11 mouse cellular contexts compared by ENCODE assay signal in the genomic region with DNA sequence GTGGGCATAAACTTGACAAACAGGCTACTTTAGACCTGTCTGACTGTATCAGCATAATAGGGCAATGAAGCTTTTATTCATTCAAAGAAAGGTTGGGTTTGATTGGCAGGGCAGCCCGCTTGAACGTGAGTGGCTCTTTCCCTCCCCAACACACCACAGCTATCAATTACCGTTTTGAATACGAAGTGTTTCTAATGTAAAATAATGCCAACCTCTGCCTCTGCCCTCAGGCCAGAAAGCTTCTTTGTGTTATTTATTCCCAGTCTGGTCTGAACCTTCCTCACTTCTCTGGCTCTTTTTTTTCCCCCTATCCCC.
A peak's percentile ranks its signal among the peaks of the same experiment; 100 is the strongest.
DNase-seq lines count a peak whose midpoint lies in the region; ATAC-seq lines count a peak whose summit lies in the region.
"Had no signal": no experiment of that assay in that cellular context is flagged by ENCODE, and none has a peak within 500 bp of the region (broad histone marks: within the 10 kb centered on the region; RNA-seq: fewer than 3 reads in every experiment).

No protein-coding gene starts in this region.

- ATAC-seq in heart, embryonic 13.5 days (ENCODE audit: extremely low read depth, insufficient number of reproducible peaks, low FRiP score, low TSS enrichment) = no peak
- 0 out of 2 replicates have a peak, but pooled peaks have one; percentile 33 for ATAC-seq in forebrain, embryonic 11.5 days (replicated peaks; ENCODE audit: low FRiP score)
- no peak for ATAC-seq in limb, embryonic 11.5 days (ENCODE audit: insufficient number of reproducible peaks, low FRiP score, low TSS enrichment, low read depth)
- ATAC-seq in neural tube, embryonic 13.5 days (ENCODE audit: low read depth) = peak; percentile 40; the same call in 1 of the 2 replicates
- ATAC-seq: inflammation-experienced regulatory T-cells, adult 6 months; Patski had no signal

- no peaks in the 10 kb centered on the region for H3K9me3 ChIP-seq in heart, embryonic 13.5 days
- no peaks in the 10 kb centered on the region for H3K9me3 ChIP-seq in forebrain, embryonic 11.5 days (ENCODE audit: control insufficient read depth, low read length)
- H3K9me3 ChIP-seq in limb, embryonic 11.5 days (ENCODE audit: control insufficient read depth, low read length) = no peaks in the 10 kb centered on the region
- H3K9me3 ChIP-seq in neural tube, embryonic 13.5 days = no peaks in the 10 kb centered on the region

- H3K9ac ChIP-seq in heart, embryonic 13.5 days = no peak overlapping the region
- H3K9ac ChIP-seq in forebrain, embryonic 11.5 days (ENCODE audit: low read length) = no peak overlapping the region
- H3K9ac ChIP-seq in limb, embryonic 11.5 days (ENCODE audit: low read length) = no peak overlapping the region
- peak overlapping the region; percentile 58 for H3K9ac ChIP-seq in neural tube, embryonic 13.5 days

- H3K27me3 ChIP-seq in heart, embryonic 13.5 days (replicated peaks) = peaks cover 21% of the 10 kb centered on the region
- H3K27me3 ChIP-seq in forebrain, embryonic 11.5 days (ENCODE audit: control insufficient read depth, insufficient read depth, low read length) = peaks cover 14% of the 10 kb centered on the region
- no peaks in the 10 kb centered on the region for H3K27me3 ChIP-seq in limb, embryonic 11.5 days (ENCODE audit: control insufficient read depth, insufficient read depth, low read length)
- no peaks in the 10 kb centered on the region for H3K27me3 ChIP-seq in neural tube, embryonic 13.5 days
- H3K27me3 ChIP-seq: Patski had no signal

- H3K36me3 ChIP-seq in heart, embryonic 13.5 days = no peaks in the 10 kb centered on the region
- H3K36me3 ChIP-seq in forebrain, embryonic 11.5 days (ENCODE audit: control insufficient read depth, insufficient read depth, low read length) = no peaks in the 10 kb centered on the region
- H3K36me3 ChIP-seq in limb, embryonic 11.5 days (ENCODE audit: control insufficient read depth, insufficient read depth, low read length) = no peaks in the 10 kb centered on the region
- H3K36me3 ChIP-seq in neural tube, embryonic 13.5 days = no peaks in the 10 kb centered on the region

- H3K4me1 ChIP-seq in heart, embryonic 13.5 days = peaks cover 18% of the 10 kb centered on the region
- H3K4me1 ChIP-seq in forebrain, embryonic 11.5 days (replicated peaks; ENCODE audit: control insufficient read depth, insufficient read depth, low read length) = peaks cover 6% of the 10 kb centered on the region
- H3K4me1 ChIP-seq in limb, embryonic 11.5 days (ENCODE audit: control insufficient read depth, insufficient read depth, low read length) = peaks cover 8% of the 10 kb centered on the region; the same call in 1 of the 2 replicates
- peaks cover 73% of the 10 kb centered on the region for H3K4me1 ChIP-seq in neural tube, embryonic 13.5 days (replicated peaks)

- WGBS in heart, embryonic 13.5 days = 32% methylated on average over 4 of the region's 4 CpGs
- under 1% methylated on average over 4 of the region's 4 CpGs for WGBS in forebrain, embryonic 11.5 days
- WGBS in limb, embryonic 11.5 days = 5% methylated on average over 4 of the region's 4 CpGs
- WGBS in neural tube, embryonic 13.5 days = 2% methylated on average over 4 of the region's 4 CpGs

- peak overlapping the region; percentile 29; the same call in 1 of the 2 replicates for H3K4me2 ChIP-seq in heart, embryonic 13.5 days
- peak overlapping the region; percentile 32; the same call in 1 of the 2 replicates for H3K4me2 ChIP-seq in forebrain, embryonic 11.5 days (ENCODE audit: low read depth, low read length, severe bottlenecking)
- peak overlapping the region; percentile 13; the same call in 1 of the 2 replicates for H3K4me2 ChIP-seq in limb, embryonic 11.5 days (ENCODE audit: low read depth, severe bottlenecking)
- peak overlapping the region; percentile 50 for H3K4me2 ChIP-seq in neural tube, embryonic 13.5 days

- H3K27ac ChIP-seq in heart, embryonic 13.5 days (replicated peaks) = no peak overlapping the region
- 0 out of 2 replicates have a peak overlapping the region, but pooled peaks have one; percentile 20 for H3K27ac ChIP-seq in forebrain, embryonic 11.5 days (ENCODE audit: low read depth, low read length)
- no peak overlapping the region for H3K27ac ChIP-seq in limb, embryonic 11.5 days (replicated peaks; ENCODE audit: low read depth, low read length)
- peak overlapping the region; percentile 88 for H3K27ac ChIP-seq in neural tube, embryonic 13.5 days (replicated peaks)

- H3K4me3 ChIP-seq in heart, embryonic 13.5 days = no peak overlapping the region
- H3K4me3 ChIP-seq in forebrain, embryonic 11.5 days (ENCODE audit: low read depth, low read length) = no peak overlapping the region
- H3K4me3 ChIP-seq in limb, embryonic 11.5 days (ENCODE audit: low read depth, low read length) = no peak overlapping the region
- H3K4me3 ChIP-seq in neural tube, embryonic 13.5 days = peak overlapping the region; percentile 8

- DNase-seq in heart, adult 18-20 months = no peak
- DNase-seq in forebrain, embryonic 11.5 days (ENCODE audit: low spot score) = peak; percentile 51
- no peak for DNase-seq in limb, embryonic 11.5 days (ENCODE audit: low spot score)
- no peak for DNase-seq in left cerebral cortex, adult 8-10 months (ENCODE audit: low spot score in 2 of 2)
- no peak for DNase-seq in c-Kit-positive CD71-positive TER-119-positive erythroid progenitor cells, embryonic 14.5 days (ENCODE audit: low spot score)
- DNase-seq in frontal cortex, postnatal 10 days (ENCODE audit: low spot score in 2 of 2) = no peak
- DNase-seq: lung, postnatal 10 days had no signal

Comparison
In these comparisons a context has a peak if more than half of its experiments do, and no peak if none do; other contexts are left out.
1. ATAC-seq: peak in forebrain, embryonic 11.5 days (single experiment) and neural tube, embryonic 13.5 days (single experiment); none in heart, embryonic 13.5 days (single experiment) and limb, embryonic 11.5 days (single experiment).
2. H3K27ac ChIP-seq: peak in forebrain, embryonic 11.5 days (single experiment) and neural tube, embryonic 13.5 days (single experiment); none in heart, embryonic 13.5 days (single experiment) and limb, embryonic 11.5 days (single experiment).
3. Peak in every context shown above with its lines, with median percentiles within 50 percentile points of each other: H3K4me2 ChIP-seq.